Mouse (Mus musculus) spleen, adult 2 months (tissue): ENCODE measurements around the gene Cib1.

Source experiments
- CTCF ChIP-seq: fragments of 200-500 bp; IDR thresholded peaks from 2 replicates; pipeline ENCODE4 v1.5.1; 2011; ENCODE audit warnings: mild to moderate bottlenecking, inconsistent platforms; ENCODE audit not compliant: insufficient read depth, insufficient read length, insufficient replicate concordance; ENCODE audit errors: extremely low read depth
- POLR2A ChIP-seq: fragments of 200-500 bp; IDR thresholded peaks from 2 replicates; pipeline ENCODE4 v1.6.1; 2011; ENCODE audit warnings: low read depth, low read length, inconsistent platforms

DNA sequence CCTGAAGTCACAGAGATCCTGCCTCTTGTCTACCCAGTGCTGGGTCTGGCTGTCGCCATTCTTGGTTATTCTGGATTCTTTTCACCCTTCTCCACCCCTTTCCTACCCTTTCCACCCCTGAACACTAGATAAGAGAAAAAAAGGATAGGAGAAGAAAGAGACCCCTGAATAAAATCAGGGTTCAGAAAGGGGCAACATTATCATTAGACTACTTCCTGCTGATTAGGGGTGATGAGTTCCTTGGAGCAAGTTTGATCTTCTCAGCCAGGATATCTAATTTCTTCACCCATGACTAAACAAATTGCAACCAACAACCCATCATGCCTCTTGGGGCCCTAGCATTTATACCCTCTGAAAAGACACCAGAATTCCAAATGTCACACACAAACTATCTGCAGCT is 35.2 kb upstream of the Cib1 start:
- TF ChIP-seq POLR2A, result no peak
- TF ChIP-seq CTCF, result no peak
